Mouse (Mus musculus) adrenal gland, adult 8-10 months (tissue): ENCODE results near the gene Sstr3. TPM values are rescaled to one million over a fixed set of nuclear protein-coding genes. Genes with fewer than 3 reads are reported as not detected.

ENCODE experiments used
- DNase-seq: peaks from one replicate; pipeline ENCODE4 v3.0.0; 2022
- total RNA-seq, 4 experiments: library from RNA; stranded (reverse); gene quantifications; 2 replicates each; pipeline ENCODE4 v1.2.4; 2022

Sstr3 gene
- total RNA-seq, 4 experiments from 2014 or later, result 0.31 to 0.91 (median 0.49) TPM

- no peak for DNase-seq
Observed at GRCm38 (mm10) chr15:78559141-78559979, 14.9 kb upstream of the Sstr3 start.

DNA sequence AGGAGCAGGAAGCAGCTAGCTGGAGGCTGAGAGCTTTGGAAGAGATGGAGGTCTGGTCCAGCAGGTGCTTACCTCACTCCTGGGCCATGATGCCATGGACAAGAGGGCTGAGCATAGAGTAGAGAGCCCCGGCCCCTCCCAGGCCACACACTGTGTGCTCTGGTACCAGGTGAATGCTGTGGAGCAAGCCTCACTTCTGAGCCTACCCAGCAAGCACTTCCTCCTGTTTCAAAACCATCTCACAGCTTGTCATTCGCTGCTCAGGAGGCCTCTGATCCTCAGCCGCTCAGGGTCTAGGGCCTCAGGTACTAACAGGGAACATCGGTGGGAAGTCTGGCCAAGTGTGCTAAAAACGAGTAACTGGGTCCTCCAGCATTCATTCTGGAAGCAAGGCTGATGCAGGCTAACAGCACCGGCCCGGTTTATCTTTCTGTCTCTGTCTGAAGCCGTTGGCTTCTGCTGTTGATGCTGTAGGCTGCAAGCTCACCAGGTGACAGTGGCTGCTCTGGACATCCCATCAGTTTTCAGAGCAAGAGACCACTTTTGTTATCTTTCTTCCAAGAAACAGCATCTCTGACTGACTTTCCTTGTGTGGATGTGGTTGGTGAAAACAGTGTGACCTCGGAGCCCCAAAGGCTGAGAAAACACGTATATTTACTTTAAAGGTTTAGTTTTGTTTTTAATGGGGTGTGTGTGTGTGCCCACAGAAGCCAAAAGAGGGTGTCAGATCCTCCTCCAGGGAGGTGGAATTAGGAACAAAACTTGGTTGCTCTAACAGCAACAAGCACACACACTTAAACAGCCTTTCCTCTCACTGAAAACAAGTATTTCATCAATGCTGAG lies 13.4 kb upstream of the Sstr3 start:
- DNase-seq, result no peak

GRCm38 (mm10) chr15:78554545-78555313 lies 10.2 kb upstream of the Sstr3 start:
- DNase-seq, result no peak

GRCm38 (mm10) chr15:78549189-78549734 lies 4.8 kb upstream of the Sstr3 start:
- DNase-seq, result peak; percentile 83

DNA sequence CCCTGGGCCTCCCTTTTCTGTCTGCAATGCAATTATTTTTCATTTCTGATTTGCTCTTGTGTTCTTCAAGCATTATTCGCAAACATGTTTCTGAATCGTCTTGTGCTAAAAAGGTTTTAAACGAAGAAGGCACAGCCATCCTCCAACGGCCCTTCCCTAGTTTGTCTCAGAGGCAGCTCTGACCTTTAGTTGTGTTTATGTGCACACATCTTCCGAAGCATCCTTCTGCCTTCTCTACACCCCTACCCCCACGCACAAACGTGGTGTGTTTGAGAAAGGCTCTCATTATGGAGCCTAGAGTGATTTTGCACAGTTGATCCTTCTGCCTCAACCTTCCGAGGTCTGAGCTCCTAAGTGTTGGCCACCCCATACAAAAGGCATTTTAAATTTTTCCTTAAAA lies 4.2 kb upstream of the Sstr3 start:
- no peak for DNase-seq

DNA sequence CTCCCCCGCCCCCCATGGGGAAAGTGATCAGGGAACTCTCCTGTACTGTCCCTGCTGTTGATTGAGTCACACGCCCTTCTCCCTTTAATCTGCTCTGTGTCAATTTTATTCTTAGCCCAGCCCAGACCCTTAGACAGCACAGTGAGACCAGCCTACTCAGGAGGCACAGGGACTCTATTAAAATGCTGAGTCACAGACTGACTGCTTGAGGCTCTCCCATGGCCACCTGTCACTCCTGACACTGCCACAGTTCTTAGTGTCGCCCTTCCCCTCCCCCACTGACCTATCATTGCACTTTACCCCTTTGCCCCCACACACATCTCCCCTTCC lies 3.8 kb upstream of the Sstr3 start:
- DNase-seq, result no peak

DNA sequence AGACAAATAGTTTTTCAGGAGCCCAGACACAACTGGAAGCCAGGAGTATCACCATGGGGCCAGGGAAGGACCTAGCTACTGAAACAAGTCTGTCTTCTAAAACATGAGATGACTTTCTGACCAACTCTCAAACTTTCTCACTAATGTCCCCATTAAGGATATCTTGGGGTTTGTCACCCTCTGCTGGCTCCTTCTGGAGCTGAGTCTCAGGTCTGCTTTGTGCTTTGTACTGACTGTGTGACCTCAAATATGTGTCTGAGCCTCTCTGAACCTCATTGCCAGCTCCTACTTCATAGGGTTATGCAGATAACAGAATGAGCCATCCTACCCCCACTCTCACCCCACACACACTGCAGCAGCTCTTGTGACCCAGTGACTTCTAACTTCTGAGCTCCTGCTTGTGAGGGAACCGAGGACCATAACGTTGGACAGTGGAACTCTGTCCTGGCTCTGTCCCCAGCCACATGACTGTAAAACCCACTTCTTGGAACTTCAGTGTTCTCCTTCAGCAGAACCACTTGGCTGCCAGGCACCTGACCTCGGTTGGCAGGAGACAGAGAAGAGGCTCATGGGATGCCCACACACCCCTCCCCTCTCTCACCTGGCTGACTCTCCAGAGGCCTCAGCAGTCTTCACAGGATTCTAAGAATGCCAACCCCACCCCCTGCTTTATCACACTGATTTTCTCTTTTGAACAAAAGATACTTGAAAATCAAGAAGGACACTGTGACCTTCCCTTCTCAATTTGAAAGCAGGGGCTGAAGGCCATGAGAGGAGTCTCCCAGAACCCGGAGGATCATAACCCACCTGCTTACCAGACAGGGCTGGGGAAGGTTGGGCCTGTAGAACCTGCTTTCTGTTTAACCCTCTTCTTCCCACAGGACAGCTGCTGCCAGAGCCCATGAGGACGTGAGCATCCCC lies 3.2 kb upstream of the Sstr3 start:
- peak; percentile 61 for DNase-seq

DNA sequence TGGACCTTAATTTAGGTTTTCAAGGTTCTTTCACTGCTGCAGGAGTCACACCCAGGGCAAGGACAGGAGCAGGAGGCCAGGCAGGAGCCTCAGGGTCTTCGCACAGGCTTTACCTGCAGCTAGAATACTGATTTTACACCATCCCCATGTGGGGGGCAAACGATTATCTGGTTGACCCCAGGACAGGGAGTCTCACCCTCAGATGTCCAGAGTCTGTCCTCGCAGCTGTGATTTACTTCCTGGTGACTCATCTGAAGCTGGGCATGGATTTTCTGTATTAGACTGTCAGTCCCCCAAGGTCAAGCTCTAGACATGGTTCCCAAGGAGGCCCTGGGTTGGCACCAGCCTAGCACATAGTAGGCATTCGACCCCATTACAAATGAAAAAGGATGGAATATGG lies 1.6 kb upstream of the Sstr3 start:
- no peak for DNase-seq

- no peak for DNase-seq
Observed at GRCm38 (mm10) chr15:78544041-78544440, 444 bp downstream of the Sstr3 start.

DNA sequence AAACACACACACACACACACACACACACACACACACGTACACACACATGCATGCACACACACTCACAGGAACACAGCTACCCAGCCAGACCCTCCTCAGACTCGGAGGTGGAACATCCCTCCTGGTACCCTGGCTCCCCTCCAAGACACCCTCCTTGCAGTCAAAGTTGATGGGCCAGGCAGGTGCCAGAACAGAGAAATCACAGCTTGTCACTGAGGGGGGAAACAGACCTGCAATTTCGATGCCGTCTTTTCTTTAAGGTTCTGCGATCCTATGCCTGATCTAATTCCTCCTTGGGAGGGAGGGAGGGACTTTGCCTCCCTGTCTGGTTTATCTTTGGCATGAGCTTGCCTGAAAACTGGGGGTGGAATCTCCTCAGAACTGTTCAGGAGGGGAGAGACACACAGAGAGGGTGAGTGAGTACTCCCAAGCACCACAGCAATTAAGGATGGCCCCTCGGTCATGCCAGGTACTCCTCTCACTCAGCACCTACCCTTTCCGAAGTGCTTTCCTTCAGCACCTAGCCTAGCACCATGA lies 1.6 kb downstream of the Sstr3 start:
- DNase-seq, result no peak

DNA sequence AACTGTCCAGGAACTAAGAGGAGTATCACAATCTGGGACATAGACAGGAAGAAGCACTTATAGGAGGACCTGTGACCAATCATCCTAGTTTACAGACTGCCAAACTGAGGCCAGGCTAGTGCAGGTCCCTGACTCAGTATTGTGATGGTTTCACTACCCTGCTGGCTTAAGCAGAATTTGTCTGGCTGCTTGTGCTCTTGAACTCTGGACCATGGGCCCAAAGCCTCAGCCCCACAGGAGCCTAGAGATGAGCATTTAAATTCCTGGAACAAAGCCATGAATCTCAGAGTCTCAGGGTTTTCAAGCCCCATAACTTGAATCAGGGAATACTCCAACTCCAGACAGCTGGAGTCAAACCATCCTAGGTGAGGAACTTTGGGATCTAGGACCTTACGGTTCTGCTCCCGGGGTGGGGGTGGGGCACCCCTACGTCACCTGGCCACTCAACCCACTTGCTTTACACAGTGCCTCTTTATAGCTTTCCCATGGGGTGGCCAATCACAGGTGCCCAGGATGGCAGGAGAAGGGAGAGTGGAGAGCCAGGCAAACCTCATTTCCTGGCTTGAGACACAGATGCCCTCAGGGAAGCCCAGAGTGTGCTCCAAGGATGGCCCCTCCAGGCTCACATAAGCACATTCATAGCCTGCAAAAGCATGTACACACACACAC lies 2.3 kb downstream of the Sstr3 start:
- DNase-seq, result no peak

DNA sequence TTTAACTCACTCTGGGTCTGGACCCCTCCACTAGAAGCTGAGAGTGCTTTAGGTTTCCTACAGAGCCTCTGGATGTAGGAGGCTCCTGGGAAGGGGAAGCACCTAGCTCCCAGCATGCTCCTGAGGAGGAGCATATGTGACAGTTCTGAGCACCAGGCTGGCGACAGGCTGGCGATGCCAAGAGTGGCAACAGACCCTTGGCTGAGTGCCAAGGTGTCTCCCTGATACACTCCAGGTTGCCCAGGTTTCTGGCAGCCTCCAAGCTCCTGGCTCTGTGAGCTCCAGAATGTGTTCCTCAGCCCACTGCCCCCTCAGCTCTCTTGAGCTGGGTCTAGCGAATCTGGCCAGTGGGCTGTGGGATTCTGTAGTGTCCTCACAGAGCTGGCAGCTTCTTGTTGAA lies 2.9 kb downstream of the Sstr3 start:
- DNase-seq, result no peak

- DNase-seq, result no peak
Observed at GRCm38 (mm10) chr15:78541036-78541435, 3.4 kb downstream of the Sstr3 start.

DNA sequence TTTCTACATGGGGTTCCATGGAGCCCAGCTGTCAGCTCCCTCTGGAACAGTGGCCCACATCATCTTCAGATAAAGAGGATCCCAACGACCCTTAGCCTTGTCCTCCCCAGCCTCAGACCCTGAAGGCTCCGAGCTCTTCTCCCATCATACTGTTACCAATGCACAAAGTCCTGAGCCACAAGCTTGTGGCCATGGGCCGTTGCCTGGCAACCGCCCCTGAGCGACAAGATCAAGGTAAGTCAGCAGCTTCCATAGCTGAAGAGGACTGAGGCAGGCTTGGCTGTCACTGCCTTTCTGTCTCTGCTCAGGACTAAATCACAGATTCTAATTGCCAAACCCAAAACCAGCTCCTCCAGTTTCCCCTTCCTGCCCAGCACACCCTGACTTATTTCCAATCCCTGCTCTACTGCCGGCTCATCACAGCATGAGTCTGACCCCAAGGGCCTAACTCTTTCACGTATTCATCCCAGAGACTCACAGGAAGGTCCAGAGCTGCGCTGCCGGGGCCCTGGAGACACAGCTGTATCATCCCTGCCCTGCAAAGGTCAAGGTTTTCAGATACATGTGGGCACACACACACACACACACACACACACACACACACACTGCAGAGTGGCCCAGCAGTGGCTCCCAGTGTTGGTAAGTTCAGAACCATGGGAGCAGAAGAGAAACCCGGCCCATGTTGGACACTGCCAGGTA lies 8.6 kb downstream of the Sstr3 start:
- no peak for DNase-seq

DNA sequence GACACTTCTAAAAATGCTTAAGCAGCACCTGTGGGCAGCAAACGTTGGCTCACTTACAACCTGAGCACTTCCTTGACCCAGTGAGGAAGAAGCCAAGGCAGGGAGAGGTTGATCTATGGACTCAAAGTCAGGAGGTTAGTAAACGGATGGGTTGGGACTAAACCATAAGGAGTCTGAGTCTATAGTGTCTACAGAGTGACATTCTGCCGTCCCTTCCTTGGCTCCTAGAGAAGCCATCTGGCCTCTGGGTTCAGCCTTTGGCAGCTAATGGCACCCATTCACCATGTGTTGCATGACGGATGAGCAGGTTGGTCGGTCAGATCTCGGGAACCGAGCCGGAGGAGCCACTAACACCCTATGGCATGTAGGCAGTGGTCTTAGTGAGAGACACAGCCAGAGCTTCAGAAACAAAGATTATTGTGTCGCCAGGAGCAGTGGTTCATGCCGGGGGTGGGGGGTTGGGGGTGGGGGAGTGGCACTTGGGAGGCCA lies 11.1 kb downstream of the Sstr3 start:
- no peak for DNase-seq

GRCm38 (mm10) chr15:78532566-78533345 lies 11.7 kb downstream of the Sstr3 start:
- no peak for DNase-seq

- peak; percentile 98 for DNase-seq
Observed at GRCm38 (mm10) chr15:78531901-78532469, 12.5 kb downstream of the Sstr3 start.

- no peak for DNase-seq
Observed at GRCm38 (mm10) chr15:78531451-78531720, 13.1 kb downstream of the Sstr3 start.
